Mouse (Mus musculus) midbrain, embryonic 13.5 days (tissue): Measurements from ENCODE around the gene Cpa4. TPM values are rescaled to one million over a fixed set of nuclear protein-coding genes. Genes with fewer than 3 reads are reported as not detected.

Source experiments
- ATAC-seq: fragments of 200-750 bp; cut with Nextera tagmentation; 2 replicates; pipeline ENCODE4 v1.8.0; 2017; ENCODE audit warnings: mild to moderate bottlenecking, moderate TSS enrichment, moderate library complexity
- H3K27ac ChIP-seq: fragments of 300-500 bp; sonication (generic); 2 replicates; pipeline ENCODE4 v1.5.1; 2015; ENCODE audit warnings: inconsistent platforms, mild to moderate bottlenecking, moderate library complexity
- H3K27me3 ChIP-seq: fragments of 300-500 bp; sonication (generic); 2 replicates; pipeline ENCODE4 v1.6.1; 2015; ENCODE audit warnings: mild to moderate bottlenecking, inconsistent platforms
- H3K36me3 ChIP-seq: fragments of 300-500 bp; sonication (generic); 2 replicates; pipeline ENCODE4 v1.6.1; 2015; ENCODE audit warnings: mild to moderate bottlenecking, inconsistent platforms
- H3K4me1 ChIP-seq: fragments of 300-500 bp; sonication (generic); replicated peaks from 2 replicates; pipeline ENCODE4 v1.6.1; 2015; ENCODE audit warnings: inconsistent platforms
- H3K4me2 ChIP-seq: fragments of 300-500 bp; sonication (generic); replicated peaks from 2 replicates; pipeline ENCODE4 v1.6.1; 2015; ENCODE audit warnings: moderate library complexity, mild to moderate bottlenecking, inconsistent platforms
- H3K4me3 ChIP-seq: fragments of 300-500 bp; sonication (generic); replicated peaks from 2 replicates; pipeline ENCODE4 v1.5.1; 2015; ENCODE audit warnings: mild to moderate bottlenecking, inconsistent platforms
- H3K9ac ChIP-seq: fragments of 300-500 bp; sonication (generic); replicated peaks from 2 replicates; pipeline ENCODE4 v1.6.1; 2015; ENCODE audit warnings: mild to moderate bottlenecking, inconsistent platforms
- H3K9me3 ChIP-seq: fragments of 300-500 bp; sonication (generic); 2 replicates; pipeline ENCODE4 v1.6.1; 2016; ENCODE audit warnings: mild to moderate bottlenecking, inconsistent platforms
- WGBS: fragments of 180-500 bp; shearing (Covaris S2); methylation state at CpG from one replicate; pipeline ENCODE4 v1.1.7; 2015; 5-methylcytosine and 5-hydroxymethylcytosine counted together
- polyA plus RNA-seq: library from polyadenylated mRNA; unstranded; fragments of >200 nt; fragmentation: Nextera tagmentation; extraction: Ambion mirVana; gene quantifications from 2 replicates; pipeline ENCODE4 v1.2.1, GENCODE M21; 2015

Gene Cpa4
- polyA plus RNA-seq, 1 experiment from 2014 or later = 2.4 TPM

DNA sequence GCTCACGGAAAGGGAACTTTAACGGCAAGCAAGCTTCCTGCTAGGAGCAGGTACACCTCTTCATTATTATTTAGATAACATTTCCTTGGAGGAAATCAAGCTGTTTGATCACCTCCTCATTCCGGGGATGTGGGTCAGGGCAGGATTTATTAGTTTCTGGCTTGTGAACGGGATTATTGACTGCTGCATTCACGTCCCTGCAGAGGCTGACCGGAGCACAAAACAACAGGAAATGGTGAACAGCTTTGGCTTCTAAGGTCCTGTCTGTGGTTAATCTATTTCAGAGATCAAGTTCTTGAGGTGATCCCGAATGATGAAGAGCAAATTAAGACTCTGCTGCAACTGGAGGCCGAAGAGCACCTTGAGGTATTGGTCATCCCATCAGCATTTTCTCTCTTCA, 24.3 kb upstream of the Cpa4 start:
- ATAC-seq = no peak
- Histone ChIP-seq H3K4me1 (peaks cover 43% of the 10 kb centered on the region), H3K27me3 (no peaks in the 10 kb centered on the region), H3K9ac (no peak overlapping the region), H3K4me3 (no peak overlapping the region), H3K36me3 (no peaks in the 10 kb centered on the region), H3K9me3 (no peaks in the 10 kb centered on the region), H3K4me2 (no peak overlapping the region), H3K27ac (no peak overlapping the region)
- 37% methylated on average over 8 of the region's 8 CpGs for WGBS

DNA sequence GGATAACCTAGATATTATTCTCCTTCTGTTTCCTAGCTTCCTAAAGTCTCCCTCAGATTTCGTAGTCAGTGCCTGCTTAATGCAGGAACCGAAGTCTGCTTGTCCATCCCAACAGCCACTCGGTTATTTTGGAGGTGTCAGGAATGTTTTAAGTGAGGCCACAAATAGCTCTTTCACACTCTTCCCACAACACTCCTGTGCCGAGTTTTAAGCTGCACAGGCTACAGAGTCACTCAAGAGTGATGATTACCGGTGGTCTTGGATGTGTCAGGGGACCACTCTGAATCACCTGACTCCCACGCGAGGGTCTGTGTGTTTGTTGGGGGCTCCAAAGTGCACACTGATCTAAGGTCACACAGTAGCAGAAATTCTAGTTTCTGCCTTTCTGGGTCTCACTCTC, 22.5 kb upstream of the Cpa4 start:
- H3K9ac ChIP-seq = no peak overlapping the region
- WGBS = 78% methylated on average over 7 of the region's 7 CpGs

DNA sequence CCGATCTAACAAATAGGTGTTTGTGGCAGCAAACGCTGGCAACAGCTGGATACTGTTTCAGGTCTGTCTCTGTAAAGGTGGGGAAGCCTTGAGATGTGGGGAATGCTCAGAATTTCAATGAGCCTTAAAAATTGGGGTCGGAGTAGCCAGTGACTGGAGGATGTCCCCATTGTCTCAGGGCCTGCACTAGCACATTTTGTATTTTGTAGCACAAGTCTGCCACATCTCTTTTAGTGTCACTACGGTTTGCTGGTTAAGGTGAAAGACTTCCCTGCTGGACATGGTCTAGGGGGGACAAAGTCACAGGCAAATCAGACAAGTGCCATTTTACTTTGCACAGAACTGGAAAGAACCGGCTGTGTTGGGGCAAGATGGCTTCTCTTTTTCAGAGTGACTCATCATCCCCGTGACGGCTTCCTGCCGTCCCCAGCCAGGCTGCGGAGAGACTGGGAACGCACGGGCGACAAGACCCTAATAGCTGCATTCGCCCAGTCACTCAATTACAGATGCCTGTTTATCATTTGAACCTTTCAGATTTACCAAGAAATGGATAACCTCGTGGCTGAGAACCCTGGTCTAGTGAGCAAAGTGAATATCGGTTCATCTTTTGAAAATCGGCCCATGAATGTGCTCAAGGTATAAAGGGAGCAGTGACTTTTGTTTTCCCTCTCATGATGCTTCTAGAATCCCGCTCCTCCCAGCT, 21.4 kb upstream of the Cpa4 start:
- WGBS = 7% methylated on average over 17 of the region's 17 CpGs
- peak overlapping the region; percentile 92 for H3K27ac ChIP-seq
- H3K9me3 ChIP-seq = no peaks in the 10 kb centered on the region
- peak overlapping the region; percentile 54 for H3K4me2 ChIP-seq
- peak; percentile 74 for ATAC-seq
- peak overlapping the region; percentile 24 for H3K4me3 ChIP-seq
- H3K27me3 ChIP-seq = no peaks in the 10 kb centered on the region
- peak overlapping the region; percentile 63 for H3K9ac ChIP-seq
- peaks cover 60% of the 10 kb centered on the region for H3K4me1 ChIP-seq
- no peaks in the 10 kb centered on the region for H3K36me3 ChIP-seq

More for the DNA sequence above, 22.5 kb upstream of the Cpa4 start:
- Histone ChIP-seq H3K4me3 (no peak overlapping the region), H3K27ac (peak overlapping the region; percentile 92), H3K27me3 (no peaks in the 10 kb centered on the region), H3K9me3 (no peaks in the 10 kb centered on the region), H3K4me1 (peaks cover 52% of the 10 kb centered on the region), H3K4me2 (no peak overlapping the region), H3K36me3 (no peaks in the 10 kb centered on the region)
- ATAC-seq = no peak

DNA sequence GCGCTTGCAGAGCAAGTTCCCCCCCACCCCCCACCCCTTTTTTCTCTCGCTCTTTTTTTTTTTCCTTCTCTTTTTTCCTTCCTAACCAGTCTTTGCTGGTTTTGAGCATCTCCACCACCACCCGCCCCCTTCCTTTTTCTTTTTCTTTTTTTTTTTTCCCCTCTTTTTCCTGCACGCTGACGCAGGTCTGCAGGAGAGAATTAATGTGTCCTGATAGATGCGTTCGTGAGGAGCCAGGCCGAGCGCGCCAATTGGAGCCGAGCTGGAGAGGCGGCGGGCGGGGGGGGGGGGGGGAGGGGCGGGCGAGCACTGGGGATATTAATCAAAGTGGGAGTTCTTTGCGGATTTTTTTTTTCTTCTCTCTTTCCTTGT, 20.9 kb upstream of the Cpa4 start:
- Histone ChIP-seq H3K9me3 (no peaks in the 10 kb centered on the region), H3K9ac (peak overlapping the region; percentile 63), H3K4me2 (peak overlapping the region; percentile 54), H3K27ac (peak overlapping the region; percentile 92), H3K27me3 (no peaks in the 10 kb centered on the region), H3K36me3 (no peaks in the 10 kb centered on the region), H3K4me3 (peak overlapping the region; percentile 24), H3K4me1 (peaks cover 64% of the 10 kb centered on the region)
- peak; percentile 47; the same call in 1 of the 2 replicates for ATAC-seq
- WGBS = under 1% methylated on average over 16 of the region's 17 CpGs

DNA sequence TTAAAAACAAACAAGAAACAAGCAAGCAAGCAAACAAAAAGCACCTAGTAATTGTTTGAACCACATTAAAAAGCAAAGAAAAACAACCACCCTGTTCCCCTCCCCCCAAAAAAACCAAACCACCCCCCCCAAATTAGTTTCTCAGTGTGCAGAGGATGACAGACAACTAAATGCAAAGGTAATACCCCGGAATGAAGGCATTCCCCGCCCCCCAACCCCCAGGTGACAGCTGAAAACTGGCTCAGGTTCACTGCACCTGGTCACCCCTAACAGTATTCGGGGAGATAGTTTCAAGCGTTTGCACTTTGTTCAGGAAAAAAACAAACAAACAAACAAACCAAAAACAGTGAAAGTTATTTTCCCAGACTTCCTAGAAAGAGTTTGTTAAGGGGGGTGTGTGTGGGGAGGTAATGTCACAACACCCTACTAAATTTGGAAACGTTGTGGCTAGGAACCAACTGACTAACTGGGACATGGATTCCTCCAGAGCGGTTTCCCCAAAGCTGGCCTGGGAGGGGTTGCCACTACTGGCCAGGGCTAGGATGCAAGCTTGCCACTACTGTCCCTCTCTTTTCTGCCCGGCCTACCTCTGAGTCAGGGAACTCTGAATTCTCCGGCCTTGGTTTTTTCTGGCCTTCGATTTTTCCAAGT, 20.4 kb upstream of the Cpa4 start:
- no peak for ATAC-seq
- Histone ChIP-seq H3K9me3 (no peaks in the 10 kb centered on the region), H3K4me3 (no peak overlapping the region), H3K36me3 (no peaks in the 10 kb centered on the region), H3K27ac (peak overlapping the region; percentile 65), H3K4me1 (peaks cover 69% of the 10 kb centered on the region), H3K27me3 (no peaks in the 10 kb centered on the region), H3K9ac (no peak overlapping the region), H3K4me2 (peak overlapping the region; percentile 54)
- WGBS = 12% methylated on average over 9 of the region's 9 CpGs

DNA sequence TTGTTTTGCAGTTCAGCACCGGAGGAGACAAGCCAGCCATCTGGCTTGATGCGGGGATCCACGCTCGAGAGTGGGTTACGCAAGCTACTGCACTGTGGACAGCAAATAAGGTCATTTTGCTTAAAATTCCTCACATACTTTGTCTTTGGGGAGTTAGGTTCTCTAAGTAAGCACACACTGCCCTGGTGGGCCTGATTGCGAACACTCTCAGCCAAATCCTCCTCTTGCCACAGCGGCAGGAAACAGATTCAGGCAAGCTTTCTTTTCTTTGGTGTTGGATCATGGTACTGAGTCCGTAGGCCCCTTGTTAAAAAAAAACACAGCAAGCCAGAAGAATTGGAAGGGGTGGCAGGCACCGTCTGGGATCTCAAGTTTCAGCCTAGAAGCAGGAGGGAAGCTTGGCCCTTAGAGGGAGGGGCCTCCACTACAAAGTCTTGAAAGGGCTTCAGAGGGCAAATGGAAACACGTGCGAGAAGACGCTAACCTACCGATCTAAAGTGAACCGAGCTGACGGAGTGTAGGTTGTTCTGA, 18.9 kb upstream of the Cpa4 start:
- Histone ChIP-seq H3K4me3 (no peak overlapping the region), H3K4me1 (peaks cover 70% of the 10 kb centered on the region), H3K27me3 (no peaks in the 10 kb centered on the region), H3K4me2 (0 out of 2 replicates have a peak overlapping the region, but pooled peaks have one; percentile 9), H3K27ac (peak overlapping the region; percentile 85), H3K36me3 (no peaks in the 10 kb centered on the region), H3K9ac (no peak overlapping the region), H3K9me3 (no peaks in the 10 kb centered on the region)
- no peak for ATAC-seq
- WGBS = 9% methylated on average over 15 of the region's 15 CpGs

DNA sequence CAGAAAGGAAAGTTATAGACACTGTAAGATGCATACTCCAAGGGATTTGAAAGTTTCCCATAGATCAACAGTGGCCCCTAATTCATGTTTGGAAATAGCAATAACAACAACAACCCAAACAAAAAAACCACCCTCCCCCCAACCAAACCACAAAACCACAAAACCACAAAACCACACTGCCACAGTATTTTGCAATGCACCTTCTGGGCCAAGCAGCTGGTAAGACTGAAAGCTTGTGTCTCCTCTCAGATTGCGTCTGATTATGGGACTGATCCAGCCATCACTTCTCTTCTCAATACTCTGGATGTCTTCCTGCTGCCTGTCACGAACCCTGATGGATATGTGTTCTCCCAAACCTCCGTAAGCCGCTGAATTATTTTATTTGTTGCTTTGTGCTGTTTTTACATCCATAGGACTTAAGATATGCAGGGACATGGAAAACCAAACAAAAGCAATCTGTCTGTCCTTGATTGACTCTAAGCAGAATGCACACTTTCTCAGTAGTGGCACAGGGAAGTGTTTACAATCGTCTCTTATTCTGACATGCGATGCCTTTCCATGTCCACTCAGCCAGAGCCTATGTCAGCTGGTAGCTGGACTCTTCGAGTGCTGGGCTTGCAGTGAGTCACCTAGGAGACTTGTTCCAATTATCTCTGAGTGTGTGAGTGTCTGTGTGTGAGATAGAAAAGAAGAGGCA, 17.5 kb upstream of the Cpa4 start:
- Histone ChIP-seq H3K27ac (peak overlapping the region; percentile 93), H3K4me3 (no peak overlapping the region), H3K4me2 (no peak overlapping the region), H3K9me3 (no peaks in the 10 kb centered on the region), H3K9ac (no peak overlapping the region), H3K4me1 (peaks cover 64% of the 10 kb centered on the region), H3K27me3 (no peaks in the 10 kb centered on the region), H3K36me3 (no peaks in the 10 kb centered on the region)
- ATAC-seq = no peak
- 52% methylated on average over 7 of the region's 7 CpGs for WGBS

DNA sequence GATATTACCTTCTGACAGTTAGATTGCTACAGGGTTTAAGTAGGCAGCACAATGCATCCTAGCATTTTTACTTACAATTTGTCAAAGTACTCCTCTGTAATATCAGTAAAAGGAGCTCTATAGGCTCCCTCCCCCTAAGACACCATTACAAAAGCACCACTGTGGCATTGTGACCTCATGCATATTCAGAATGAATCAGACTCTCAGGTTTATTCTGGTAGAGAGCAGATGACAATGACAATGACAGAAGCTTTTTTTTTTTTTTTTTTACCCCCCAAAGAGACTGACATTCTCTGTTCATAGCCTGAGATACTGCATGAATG, 17.0 kb upstream of the Cpa4 start:
- Histone ChIP-seq H3K9me3 (no peaks in the 10 kb centered on the region), H3K4me1 (peaks cover 59% of the 10 kb centered on the region), H3K27ac (peak overlapping the region; percentile 93), H3K4me3 (no peak overlapping the region), H3K4me2 (no peak overlapping the region), H3K9ac (no peak overlapping the region), H3K36me3 (no peaks in the 10 kb centered on the region), H3K27me3 (no peaks in the 10 kb centered on the region)
- ATAC-seq = no peak

DNA sequence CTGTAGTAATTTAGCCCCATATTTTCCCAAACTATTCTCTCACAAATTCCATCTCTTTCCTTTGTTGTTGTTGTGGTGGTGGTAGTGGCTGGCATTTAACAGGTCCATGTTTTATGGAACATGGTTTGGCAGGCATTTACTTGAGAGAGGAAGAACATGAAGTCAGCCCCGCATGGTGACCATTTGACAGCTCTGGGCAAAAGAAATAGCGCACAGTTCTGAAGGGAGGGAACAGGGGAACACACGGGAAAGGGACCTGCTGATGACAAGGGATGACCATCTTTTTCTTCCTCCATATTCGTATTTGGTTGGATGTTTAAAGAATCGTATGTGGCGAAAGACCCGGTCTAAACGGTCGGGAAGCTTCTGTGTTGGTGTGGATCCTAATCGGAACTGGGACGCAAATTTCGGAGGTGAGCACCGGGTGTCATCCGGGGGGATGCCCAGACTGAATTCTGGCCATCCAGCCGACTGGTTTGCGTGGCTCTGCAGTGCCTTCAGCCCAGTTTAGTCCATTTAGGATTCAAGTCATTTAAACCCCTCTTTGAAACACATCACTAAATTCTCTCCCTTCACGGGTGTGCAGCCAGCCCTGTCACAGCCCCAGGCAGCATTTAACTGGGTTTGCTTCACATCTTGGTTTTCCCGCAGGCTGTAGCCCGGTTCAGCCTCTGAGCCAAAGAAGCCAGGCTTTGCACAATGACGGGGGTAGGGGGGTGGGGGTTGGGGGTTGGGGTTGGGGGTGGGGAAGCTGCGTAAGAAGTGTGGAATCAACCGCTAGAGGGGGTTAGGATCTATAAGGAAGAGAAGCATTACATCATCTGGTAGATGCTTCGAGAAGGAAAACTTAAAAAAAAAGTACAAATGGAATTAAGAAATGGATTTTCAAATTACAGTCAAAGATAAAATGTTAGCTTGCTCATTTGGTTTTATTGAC, 16.3 kb upstream of the Cpa4 start:
- Histone ChIP-seq H3K27ac (peak overlapping the region; percentile 93), H3K9me3 (no peaks in the 10 kb centered on the region), H3K4me1 (peaks cover 52% of the 10 kb centered on the region), H3K36me3 (no peaks in the 10 kb centered on the region), H3K27me3 (no peaks in the 10 kb centered on the region), H3K9ac (peak overlapping the region; percentile 64), H3K4me3 (peak overlapping the region; percentile 24), H3K4me2 (peak overlapping the region; percentile 52)
- 13% methylated on average over 23 of the region's 23 CpGs for WGBS
- peak; percentile 80 for ATAC-seq

DNA sequence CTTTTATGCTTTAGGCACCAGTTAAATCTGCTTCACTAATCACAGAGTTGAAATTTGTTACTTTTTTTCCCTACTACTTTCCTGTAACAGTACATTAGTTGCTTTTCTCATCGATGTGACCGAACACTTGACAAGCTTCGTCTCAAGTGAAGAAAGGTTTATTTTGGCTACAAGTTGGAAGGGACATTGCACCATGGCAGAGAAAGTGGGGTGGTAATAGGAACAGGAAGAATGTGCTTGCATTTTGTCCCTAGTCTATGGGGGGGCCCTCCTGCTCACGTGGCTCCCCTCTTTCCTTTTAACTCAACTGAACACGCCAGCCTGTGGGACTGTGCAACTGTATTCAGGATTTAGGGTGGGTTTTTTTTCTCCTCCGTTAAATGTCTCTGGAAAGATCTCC, 15.5 kb upstream of the Cpa4 start:
- 48% methylated on average over 6 of the region's 6 CpGs for WGBS
- H3K4me3 ChIP-seq = no peak overlapping the region
- no peaks in the 10 kb centered on the region for H3K9me3 ChIP-seq
- no peak for ATAC-seq
- H3K9ac ChIP-seq = no peak overlapping the region
- H3K27me3 ChIP-seq = no peaks in the 10 kb centered on the region
- H3K36me3 ChIP-seq = no peaks in the 10 kb centered on the region
- peaks cover 48% of the 10 kb centered on the region for H3K4me1 ChIP-seq
- no peak overlapping the region for H3K4me2 ChIP-seq
- H3K27ac ChIP-seq = peak overlapping the region; percentile 93

DNA sequence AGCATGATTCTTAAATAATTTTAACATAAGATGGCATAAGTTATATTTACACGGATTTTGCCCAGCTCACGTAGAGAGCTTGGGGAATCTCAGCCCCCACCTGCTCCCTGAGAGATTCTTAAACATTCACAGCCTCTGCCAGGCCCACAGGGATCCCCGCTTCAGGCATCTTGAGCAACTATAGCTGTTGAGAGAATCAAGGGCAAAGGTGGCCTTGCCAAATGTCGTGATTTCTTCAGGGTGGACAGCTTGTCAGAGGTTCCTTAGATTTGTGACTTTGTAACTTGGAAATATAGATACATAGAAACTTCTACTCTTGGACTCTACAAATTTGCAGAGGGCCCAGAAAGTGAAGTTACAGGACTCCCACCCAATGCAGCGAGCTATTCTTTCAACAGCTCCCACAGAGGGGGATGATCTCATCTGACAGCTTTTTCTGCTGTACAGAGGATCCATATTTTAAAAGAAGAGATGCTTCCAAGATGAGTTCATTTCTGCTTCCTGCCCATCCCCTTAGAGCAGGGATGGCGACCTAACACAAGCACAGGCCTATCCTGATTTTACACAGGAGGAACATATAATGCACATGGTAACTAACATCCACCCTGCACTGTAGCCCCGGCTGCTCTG, 14.7 kb upstream of the Cpa4 start:
- Histone ChIP-seq H3K36me3 (no peaks in the 10 kb centered on the region), H3K9me3 (no peaks in the 10 kb centered on the region), H3K4me1 (peaks cover 39% of the 10 kb centered on the region), H3K27ac (0 out of 2 replicates have a peak overlapping the region, but pooled peaks have one; percentile 14), H3K4me2 (no peak overlapping the region), H3K27me3 (no peaks in the 10 kb centered on the region), H3K9ac (no peak overlapping the region), H3K4me3 (no peak overlapping the region)
- ATAC-seq = no peak
- 76% methylated on average over 7 of the region's 7 CpGs for WGBS
